Comparison of ENCODE assay signal across 8 mouse cellular contexts in genomic region chr7:79228471-79228870, GRCm38 (mm10). TPM values are rescaled to one million over a fixed set of nuclear protein-coding genes. Genes with fewer than 3 reads are reported as not detected.
DNase-seq lines count a peak whose midpoint lies in the region; ATAC-seq and TF ChIP-seq lines count a peak whose summit lies in the region.

No protein-coding gene starts in this region.

- no peaks in the 10 kb centered on the region for H3K36me3 ChIP-seq in heart, embryonic 15.5 days
- no peaks in the 10 kb centered on the region for H3K36me3 ChIP-seq in liver, embryonic 16.5 days (ENCODE audit: control insufficient read depth, insufficient read depth)
- no peaks in the 10 kb centered on the region for H3K36me3 ChIP-seq in thymus, adult 2 months (ENCODE audit: control insufficient read depth, insufficient read depth, low read length)

- H3K9me3 ChIP-seq in heart, embryonic 15.5 days (replicated peaks): no peaks in the 10 kb centered on the region
- no peaks in the 10 kb centered on the region for H3K9me3 ChIP-seq in liver, embryonic 16.5 days (replicated peaks; ENCODE audit: control insufficient read depth, low read length)

- no peak overlapping the region for H3K4me2 ChIP-seq in heart, embryonic 15.5 days
- no peak overlapping the region for H3K4me2 ChIP-seq in liver, embryonic 16.5 days (ENCODE audit: low read depth, low read length)

- TF ChIP-seq CTCF in bone marrow, adult 2 months (IDR thresholded peaks at IDR 0.05; ENCODE audit: control insufficient read depth, insufficient read depth, low read length): peak; percentile 88
- TF ChIP-seq CTCF in olfactory bulb, adult 2 months (IDR thresholded peaks at IDR 0.05; ENCODE audit: insufficient read depth, low read depth, low read length): peak; percentile 72; the same call in 1 of the 2 replicates
- peak; percentile 92 for TF ChIP-seq CTCF in thymus, adult 2 months (IDR thresholded peaks at IDR 0.05; ENCODE audit: borderline replicate concordance, control insufficient read depth, extremely low read depth, insufficient read depth, low read length, poor library complexity)

- 21% methylated on average over 9 of the region's 9 CpGs for WGBS in bone marrow, adult 2 months
- WGBS in heart, embryonic 15.5 days: 20% methylated on average over 9 of the region's 9 CpGs
- 22% methylated on average over 9 of the region's 9 CpGs for WGBS in liver, embryonic 16.5 days (ENCODE audit: insufficient replicate concordance)
- WGBS in olfactory bulb, adult 2 months: 19% methylated on average over 9 of the region's 9 CpGs
- 26% methylated on average over 9 of the region's 9 CpGs for WGBS in thymus, adult 2 months

- peak; percentile 84 for ATAC-seq in erythroblast, adult 5-6 weeks (replicated peaks; ENCODE audit: low FRiP score, poor library complexity, severe bottlenecking)
- ATAC-seq in heart, embryonic 15.5 days (replicated peaks; ENCODE audit: insufficient number of reproducible peaks, insufficient read depth, low FRiP score, low read depth): 0 out of 2 replicates have a peak, but pooled peaks have one; percentile 41
- ATAC-seq in liver, embryonic 16.5 days (ENCODE audit: low read depth): peak; percentile 53; the same call in 1 of the 2 replicates

- no peak for TF ChIP-seq POLR2A in bone marrow, adult 2 months (IDR thresholded peaks at IDR 0.05; ENCODE audit: borderline replicate concordance, control insufficient read depth, low read depth, low read length)
- no peak for TF ChIP-seq POLR2A in olfactory bulb, adult 2 months (IDR thresholded peaks at IDR 0.05; ENCODE audit: insufficient read depth, low read depth, low read length)
- TF ChIP-seq POLR2A in thymus, adult 2 months (IDR thresholded peaks at IDR 0.05; ENCODE audit: control insufficient read depth, extremely low read depth, insufficient read depth, low read length, poor library complexity): no peak

- peak; percentile 81 to 83 for DNase-seq in CD8-positive naive resting alpha-beta T cell, adult 2 months (ENCODE audit: low read depth in 2 of 2, low spot score in 2 of 2)
- DNase-seq in kidney, postnatal 36 days: peak; percentile 81 to 94
- DNase-seq in thymus, adult 2 months: peak; percentile 85

- H3K4me3 ChIP-seq in bone marrow, adult 2 months (replicated peaks; ENCODE audit: control insufficient read depth, low read depth, low read length): no peak overlapping the region
- no peak overlapping the region for H3K4me3 ChIP-seq in heart, embryonic 15.5 days
- H3K4me3 ChIP-seq in liver, embryonic 16.5 days (ENCODE audit: low read depth, low read length): no peak overlapping the region
- H3K4me3 ChIP-seq in olfactory bulb, adult 2 months (ENCODE audit: insufficient read depth, low read depth, low read length): no peak overlapping the region
- no peak overlapping the region for H3K4me3 ChIP-seq in thymus, adult 2 months (ENCODE audit: control insufficient read depth, insufficient read depth, low read length)

- H3K27ac ChIP-seq in bone marrow, adult 2 months (ENCODE audit: control insufficient read depth, insufficient read depth, low read depth, low read length, poor library complexity): no peak overlapping the region
- H3K27ac ChIP-seq in heart, embryonic 15.5 days: no peak overlapping the region
- H3K27ac ChIP-seq in liver, embryonic 16.5 days (ENCODE audit: low read length): no peak overlapping the region
- H3K27ac ChIP-seq in olfactory bulb, adult 2 months (ENCODE audit: insufficient read depth, low read depth, low read length): no peak overlapping the region
- H3K27ac ChIP-seq in thymus, adult 2 months (ENCODE audit: control insufficient read depth, insufficient read depth, low read length): no peak overlapping the region

- no peaks in the 10 kb centered on the region for H3K27me3 ChIP-seq in heart, embryonic 15.5 days
- H3K27me3 ChIP-seq in liver, embryonic 16.5 days (ENCODE audit: control insufficient read depth, insufficient read depth, low read depth, low read length): no peaks in the 10 kb centered on the region
- no peaks in the 10 kb centered on the region for H3K27me3 ChIP-seq in thymus, adult 2 months (ENCODE audit: control insufficient read depth, insufficient read depth, low read length)

- no peaks in the 10 kb centered on the region; the same call in 1 of the 2 replicates for H3K4me1 ChIP-seq in bone marrow, adult 2 months (ENCODE audit: control insufficient read depth, insufficient read depth, low read length)
- peaks cover 3% of the 10 kb centered on the region for H3K4me1 ChIP-seq in heart, embryonic 15.5 days (replicated peaks)
- H3K4me1 ChIP-seq in liver, embryonic 16.5 days (ENCODE audit: control insufficient read depth, low read depth, low read length): no peaks in the 10 kb centered on the region
- H3K4me1 ChIP-seq in olfactory bulb, adult 2 months (ENCODE audit: control insufficient read depth, insufficient read depth, low read length): no peaks in the 10 kb centered on the region
- peaks cover 7% of the 10 kb centered on the region for H3K4me1 ChIP-seq in thymus, adult 2 months (replicated peaks; ENCODE audit: control insufficient read depth, insufficient read depth, low read length)

- no peak overlapping the region for H3K9ac ChIP-seq in heart, embryonic 15.5 days
- no peak overlapping the region for H3K9ac ChIP-seq in liver, embryonic 16.5 days (ENCODE audit: low read depth, low read length)

RNA-seq across cellular contexts. Expression of gene Abhd2, which starts 44.5 kb away (rescaled TPM):
- 7.2 and 13.6 TPM in 2 replicates for polyA plus RNA-seq in bone marrow, adult 2 months (2011; ENCODE audit: insufficient read depth, insufficient read length, low replicate concordance, missing spikeins)
- total RNA-seq in erythroblast, adult 5-6 weeks (2015; ENCODE audit: low replicate concordance): 19.0 and 19.6 TPM in 2 replicates
- total RNA-seq in erythroblast, adult 5-6 weeks (2017; ENCODE audit: low replicate concordance): 12.1 and 14.9 TPM in 2 replicates
- 4.2 and 4.9 TPM in 2 replicates for polyA plus RNA-seq in heart, embryonic 15.5 days (2015; fragmentation: Nextera tagmentation; extraction: Ambion mirVana)
- 13.1 and 14.4 TPM in 2 replicates for polyA plus RNA-seq in liver, embryonic 16.5 days (2015; fragmentation: Nextera tagmentation; extraction: Ambion mirVana)
- polyA plus RNA-seq in olfactory bulb, adult 2 months (2012; ENCODE audit: insufficient read depth, insufficient read length, low replicate concordance, missing spikeins): not detected in 2 replicates
- polyA plus RNA-seq in thymus, adult 2 months (2012; rRNA removed): 32.5 and 34.0 TPM in 2 replicates
